Mouse (Mus musculus) cortical plate, adult 2 months (tissue): Measurements from ENCODE around the gene Rnps1. TPM values are rescaled to one million over a fixed set of nuclear protein-coding genes. Genes with fewer than 3 reads are reported as not detected.

Experiments
- H3K27ac ChIP-seq: fragments of 200-500 bp; 2 replicates; pipeline ENCODE4 v1.5.1; 2012; ENCODE audit warnings: low read length, control low read depth, inconsistent platforms; ENCODE audit not compliant: insufficient read depth
- H3K4me1 ChIP-seq: fragments of 200-500 bp; 2 replicates; pipeline ENCODE4 v1.6.1; 2011; ENCODE audit warnings: low read length; ENCODE audit not compliant: control insufficient read depth, insufficient read depth
- H3K4me3 ChIP-seq: fragments of 200-500 bp; 2 replicates; pipeline ENCODE4 v1.5.1; 2011; ENCODE audit warnings: mild to moderate bottlenecking, low read length, control low read depth; ENCODE audit not compliant: insufficient read depth
- CTCF ChIP-seq: fragments of 200-500 bp; IDR thresholded peaks from 2 replicates; pipeline ENCODE4 v1.5.1; 2011; ENCODE audit warnings: mild to moderate bottlenecking, control low read depth, low read length; ENCODE audit not compliant: insufficient read depth; ENCODE audit errors: extremely low read depth
- POLR2A ChIP-seq: fragments of 200-500 bp; IDR thresholded peaks from 2 replicates; pipeline ENCODE4 v1.6.1; 2011; ENCODE audit warnings: mild to moderate bottlenecking, low read length, control low read depth; ENCODE audit not compliant: insufficient read depth; ENCODE audit errors: extremely low read depth
- polyA plus RNA-seq: library from polyadenylated mRNA; depleted of rRNA; stranded (reverse); fragments of >200 nt; gene quantifications from 2 replicates; pipeline ENCODE4 v1.2.3, GENCODE M21; 2012; rRNA removed

The Rnps1 gene
- polyA plus RNA-seq, 1 experiment, result 264 TPM

GRCm38 (mm10) chr17:24468636-24469246 is 54.4 kb downstream of the Rnps1 start:
- Histone ChIP-seq H3K4me1 (peaks cover 9% of the 10 kb centered on the region), H3K27ac (no peak overlapping the region), H3K4me3 (no peak overlapping the region)
- TF ChIP-seq CTCF, result no peak
- no peak for TF ChIP-seq POLR2A

GRCm38 (mm10) chr17:24469336-24469909 is 55.1 kb downstream of the Rnps1 start:
- H3K4me1 ChIP-seq, result peaks cover 9% of the 10 kb centered on the region
- TF ChIP-seq POLR2A (no peak), CTCF (no peak)
- H3K4me3 ChIP-seq, result peak overlapping the region; percentile 56
- 0 out of 2 replicates have a peak overlapping the region, but pooled peaks have one; percentile 53 for H3K27ac ChIP-seq

GRCm38 (mm10) chr17:24469910-24470602 is 55.7 kb downstream of the Rnps1 start, which contains the start of the genes E4f1 and Pgp:
Gene E4f1 (minus strand): TSS chr17:24470313.
Gene Pgp (plus strand): TSS chr17:24470392.
- Histone ChIP-seq H3K4me1 (peaks cover 9% of the 10 kb centered on the region), H3K27ac (peak within 1 kb of the TSS; percentile 95), H3K4me3 (peak within 1 kb of the TSS; percentile 56)
- TF ChIP-seq CTCF (no peak), POLR2A (peak; percentile 62; the same call in 1 of the 2 replicates)

GRCm38 (mm10) chr17:24470701-24471527 is 56.5 kb downstream of the Rnps1 start:
- peak overlapping the region; percentile 95 for H3K27ac ChIP-seq
- peaks cover 9% of the 10 kb centered on the region for H3K4me1 ChIP-seq
- TF ChIP-seq POLR2A (no peak), CTCF (no peak)
- peak overlapping the region; percentile 56 for H3K4me3 ChIP-seq

- peaks cover 9% of the 10 kb centered on the region for H3K4me1 ChIP-seq
- peak overlapping the region; percentile 56 for H3K4me3 ChIP-seq
- H3K27ac ChIP-seq, result peak overlapping the region; percentile 22; the same call in 1 of the 2 replicates
- TF ChIP-seq CTCF (no peak), POLR2A (peak; percentile 44; the same call in 1 of the 2 replicates)
Observed at GRCm38 (mm10) chr17:24472512-24472911, 58.1 kb downstream of the Rnps1 start.

DNA sequence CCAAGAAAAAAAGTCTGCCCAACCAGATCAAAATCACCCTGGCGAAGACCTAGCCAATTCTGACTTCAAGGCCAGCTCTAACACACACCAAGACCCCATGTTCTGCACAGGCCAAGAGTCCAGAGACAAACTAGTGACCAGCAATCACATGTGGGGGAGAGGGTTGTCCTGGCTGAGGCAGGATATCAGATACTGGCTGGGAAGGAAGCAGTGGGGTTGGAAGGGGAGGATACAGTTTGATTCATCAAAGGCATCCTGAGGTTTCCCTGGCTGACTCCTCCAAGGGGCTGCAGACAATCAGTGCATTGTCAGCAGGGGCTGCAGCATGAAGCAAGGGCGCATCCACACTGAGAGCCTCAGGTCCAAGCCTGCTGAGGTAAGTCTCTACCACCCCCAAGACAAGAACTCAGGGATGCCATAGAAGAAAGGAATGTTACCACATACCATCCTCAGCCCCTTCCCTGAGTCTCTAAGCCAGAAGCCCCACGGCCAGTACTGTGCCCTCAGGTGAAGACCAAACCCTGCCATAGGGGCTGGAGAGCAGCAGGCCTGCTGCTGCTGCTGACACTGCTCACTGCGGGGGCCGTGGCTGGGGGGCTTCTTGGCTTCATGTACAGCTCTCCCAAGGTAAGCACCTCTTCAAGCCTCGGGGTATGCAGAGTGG is 59.4 kb downstream of the Rnps1 start, which contains the start of gene Bricd5:
Gene Bricd5, plus strand, starts transcription at position 273 of the 664 bp plus-strand sequence.
- TF ChIP-seq POLR2A (no peak), CTCF (no peak)
- peak within 1 kb of the TSS; percentile 56 for H3K4me3 ChIP-seq
- peak within 1 kb of the TSS; percentile 95 for H3K27ac ChIP-seq
- peaks cover 15% of the 10 kb centered on the region for H3K4me1 ChIP-seq

DNA sequence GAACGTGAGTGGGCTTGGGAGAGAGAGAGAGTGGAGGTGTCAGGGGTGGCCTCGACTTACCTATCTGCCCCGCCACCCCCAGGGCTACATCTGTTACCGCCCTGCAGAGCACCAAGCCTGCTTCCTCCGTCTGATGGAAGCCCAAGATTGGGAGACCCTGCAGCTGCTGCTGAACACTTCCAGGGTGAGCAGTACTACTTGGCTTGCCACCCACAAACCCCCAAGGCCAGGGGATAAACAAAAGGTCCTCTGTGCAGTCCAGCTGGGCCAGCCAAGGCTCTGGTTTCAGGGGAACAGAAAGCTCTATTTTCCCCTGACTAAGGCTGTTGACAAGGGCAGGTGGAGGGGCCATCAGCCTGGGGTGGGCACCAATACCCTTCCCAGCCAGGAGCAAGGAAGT is 60.2 kb downstream of the Rnps1 start:
- Histone ChIP-seq H3K4me3 (no peak overlapping the region), H3K4me1 (peaks cover 15% of the 10 kb centered on the region), H3K27ac (peak overlapping the region; percentile 95)
- TF ChIP-seq POLR2A, result peak; percentile 63; the same call in 1 of the 2 replicates
- no peak for TF ChIP-seq CTCF

Other genes with a start within 250 kb of the Rnps1 start
- gene Atp6v0c, start 244.9 kb upstream of the Rnps1 start, polyA plus RNA-seq, result 2,699 and 2,818 TPM in 2 replicates
- 62.7 and 72.7 TPM in 2 replicates for gene Tbc1d24, start 209.0 kb upstream of the Rnps1 start, polyA plus RNA-seq
- 5.5 and 6.8 TPM in 2 replicates for gene Ntn3, start 205.0 kb upstream of the Rnps1 start, polyA plus RNA-seq
- 17.0 and 19.0 TPM in 2 replicates for gene Tedc2, start 193.7 kb upstream of the Rnps1 start, polyA plus RNA-seq
- 4.4 and 4.8 TPM in 2 replicates for gene Ccnf, start 163.1 kb upstream of the Rnps1 start, polyA plus RNA-seq
- 0.86 and 1.3 TPM in 2 replicates for gene Abca17, start 63.5 kb upstream of the Rnps1 start, polyA plus RNA-seq
- gene Abca3, start 62.6 kb upstream of the Rnps1 start, polyA plus RNA-seq, result 52.2 and 52.7 TPM in 2 replicates
- 55.4 and 55.9 TPM in 2 replicates for gene Eci1, start 12.1 kb downstream of the Rnps1 start, polyA plus RNA-seq
- 19.0 and 20.7 TPM in 2 replicates for gene Dnase1l2, start 28.5 kb downstream of the Rnps1 start, polyA plus RNA-seq
- gene E4f1, start 55.7 kb downstream of the Rnps1 start, polyA plus RNA-seq, result 77.3 and 79.2 TPM in 2 replicates
- 97.1 and 99.3 TPM in 2 replicates for gene Pgp, start 55.8 kb downstream of the Rnps1 start, polyA plus RNA-seq
- 1.1 and 1.4 TPM in 2 replicates for gene Bricd5, start 59.3 kb downstream of the Rnps1 start, polyA plus RNA-seq
- 37.0 and 39.1 TPM in 2 replicates for gene Mlst8, start 64.5 kb downstream of the Rnps1 start, polyA plus RNA-seq
- gene Caskin1, start 74.0 kb downstream of the Rnps1 start, polyA plus RNA-seq, result 106 and 109 TPM in 2 replicates
- gene Traf7, start 113.4 kb downstream of the Rnps1 start, polyA plus RNA-seq, result 176 and 187 TPM in 2 replicates
- 97.3 and 102 TPM in 2 replicates for gene Rab26, start 119.6 kb downstream of the Rnps1 start, polyA plus RNA-seq
- gene Pkd1, start 135.3 kb downstream of the Rnps1 start, polyA plus RNA-seq, result 82.0 and 91.8 TPM in 2 replicates
- gene Tsc2, start 218.1 kb downstream of the Rnps1 start, polyA plus RNA-seq, result 163 and 192 TPM in 2 replicates
- 9.7 and 10.8 TPM in 2 replicates for gene Nthl1, start 218.1 kb downstream of the Rnps1 start, polyA plus RNA-seq
- gene Slc9a3r2, start 235.8 kb downstream of the Rnps1 start, polyA plus RNA-seq, result 68.2 and 69.0 TPM in 2 replicates
- 0.34 and 0.50 TPM in 2 replicates for gene Npw, start 243.9 kb downstream of the Rnps1 start, polyA plus RNA-seq